Mouse (Mus musculus) testis, postnatal 10 days (tissue): Measurements from ENCODE around the gene BC004004.
"Not testable (repeated sequence)": the region's sequence is repeated elsewhere in the genome, so short reads cannot be mapped to it uniquely, and the experiment has no call there.

Source experiments
- DNase-seq: peaks from one replicate; pipeline ENCODE4 v3.0.0; 2021; ENCODE audit warnings: low spot score

Gene BC004004

DNA sequence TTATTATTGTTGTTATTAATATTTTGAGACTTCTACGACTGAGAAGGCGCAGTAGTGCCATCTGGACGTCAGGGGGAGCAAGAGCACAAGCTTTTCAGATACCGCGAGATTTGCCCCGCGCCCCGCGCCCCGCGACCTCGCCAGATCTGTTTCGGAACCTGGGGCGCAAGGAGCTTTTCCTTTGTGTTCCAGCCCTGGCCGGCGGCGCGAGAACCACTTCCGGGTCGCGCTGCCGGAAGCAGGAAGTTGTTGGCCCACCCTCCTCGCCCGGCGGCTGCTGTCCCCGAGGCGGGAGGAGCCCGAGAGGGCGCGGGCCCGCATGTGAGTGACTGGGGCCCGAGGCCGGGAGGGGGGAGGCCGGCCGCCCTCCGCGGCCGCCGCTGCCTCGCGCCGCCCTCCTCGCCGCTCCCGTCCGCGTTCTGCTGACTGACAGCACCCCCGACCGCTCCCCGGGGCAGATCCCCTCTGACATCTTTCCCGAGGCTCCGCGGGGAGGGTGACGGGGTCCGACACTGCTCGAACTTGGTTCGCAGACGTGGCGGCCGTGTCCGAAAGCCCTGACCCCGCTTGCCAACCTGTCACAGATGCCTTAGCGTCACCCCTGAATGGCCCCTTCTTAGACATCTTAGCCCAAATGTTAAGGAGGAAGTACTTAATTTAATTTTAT, at the start of gene BC004004:
Gene BC004004, plus strand, starts transcription at position 107 of the 667 bp plus-strand sequence.
- DNase-seq = peak; percentile 96

DNA sequence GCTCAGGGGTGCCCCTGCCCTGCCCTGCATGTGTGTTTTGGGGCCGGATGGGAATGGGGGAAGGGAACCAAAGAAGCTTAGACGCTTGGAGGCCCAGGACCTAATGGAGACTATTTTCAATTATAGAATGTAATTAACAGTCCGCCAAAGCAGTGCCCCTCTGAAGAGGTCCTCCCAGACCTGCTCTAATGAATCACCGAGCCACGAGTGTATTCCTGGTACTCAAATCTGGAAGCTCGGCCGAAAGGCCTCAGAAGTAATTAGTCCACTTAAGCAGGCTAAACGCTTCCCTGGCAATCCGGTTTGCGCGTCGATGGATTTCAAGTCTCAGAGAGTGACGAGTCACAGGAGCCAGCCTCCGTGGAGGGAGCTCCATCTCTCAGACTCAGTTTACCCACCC, 48.0 kb upstream of the BC004004 start:
- no peak for DNase-seq

DNA sequence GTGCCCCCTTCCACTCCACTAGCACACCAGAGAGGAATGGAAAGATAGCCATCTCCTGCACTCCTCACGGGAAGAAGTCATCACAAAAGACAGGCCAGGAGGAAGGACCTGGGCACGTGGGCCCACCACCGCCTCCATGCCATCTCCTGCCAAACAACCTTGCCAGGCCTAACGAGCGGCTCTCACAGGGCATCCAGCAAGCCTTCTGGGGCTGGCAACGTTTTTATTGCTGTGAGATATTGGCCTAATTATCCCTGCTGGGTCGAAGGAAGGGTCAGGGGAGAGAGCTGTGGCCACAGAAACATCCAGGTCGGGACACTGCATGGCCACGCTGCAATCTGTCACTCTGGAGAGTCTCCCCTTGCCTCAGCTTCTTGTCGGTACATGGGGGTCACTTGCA, 37.5 kb upstream of the BC004004 start:
- DNase-seq = no peak

DNA sequence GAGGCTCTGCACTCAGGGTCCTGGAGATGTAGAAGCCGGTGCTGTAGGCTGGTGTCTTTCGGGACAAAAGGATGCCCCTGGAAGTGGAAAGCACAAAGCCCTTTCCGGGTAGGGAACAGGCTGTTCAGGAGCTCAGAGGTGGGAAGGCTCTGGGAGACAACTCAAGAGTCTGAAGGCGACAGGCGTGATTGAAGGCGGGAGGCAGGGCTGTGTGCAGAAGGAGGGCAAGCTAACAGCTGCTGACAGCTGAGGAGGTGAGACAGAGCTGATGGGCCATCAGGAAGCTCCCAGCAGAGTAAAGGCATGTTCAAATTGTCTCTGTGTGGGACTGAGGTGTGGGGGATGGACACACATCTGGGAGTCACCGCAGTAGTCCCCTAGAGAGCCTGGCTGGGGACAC, 32.5 kb upstream of the BC004004 start:
- no peak for DNase-seq

DNA sequence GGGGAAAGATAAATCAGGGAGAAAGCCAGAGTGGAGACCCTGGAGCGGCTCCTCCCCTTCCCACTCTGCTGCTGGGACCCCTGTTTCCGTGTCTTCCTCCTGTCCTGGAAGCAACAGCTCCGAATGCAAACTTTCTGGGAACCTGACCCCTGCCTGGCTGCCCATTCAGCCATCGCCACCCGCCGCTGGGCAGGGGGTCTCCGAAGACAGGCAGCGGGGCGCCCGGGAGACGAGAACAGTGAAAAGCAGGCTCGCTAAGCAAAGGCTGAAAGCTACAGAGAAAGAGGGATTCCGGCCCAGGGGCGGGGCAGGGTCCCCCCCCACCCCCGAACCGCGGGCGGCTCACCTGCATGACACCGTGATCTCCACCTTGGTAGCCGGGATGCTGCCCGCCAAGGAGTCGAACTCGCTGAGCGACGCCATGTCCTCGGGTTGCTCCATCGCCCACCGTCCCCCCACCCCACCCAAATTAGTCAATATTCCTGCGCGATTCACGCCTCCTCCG, 31.3 kb upstream of the BC004004 start:
- no peak for DNase-seq

DNA sequence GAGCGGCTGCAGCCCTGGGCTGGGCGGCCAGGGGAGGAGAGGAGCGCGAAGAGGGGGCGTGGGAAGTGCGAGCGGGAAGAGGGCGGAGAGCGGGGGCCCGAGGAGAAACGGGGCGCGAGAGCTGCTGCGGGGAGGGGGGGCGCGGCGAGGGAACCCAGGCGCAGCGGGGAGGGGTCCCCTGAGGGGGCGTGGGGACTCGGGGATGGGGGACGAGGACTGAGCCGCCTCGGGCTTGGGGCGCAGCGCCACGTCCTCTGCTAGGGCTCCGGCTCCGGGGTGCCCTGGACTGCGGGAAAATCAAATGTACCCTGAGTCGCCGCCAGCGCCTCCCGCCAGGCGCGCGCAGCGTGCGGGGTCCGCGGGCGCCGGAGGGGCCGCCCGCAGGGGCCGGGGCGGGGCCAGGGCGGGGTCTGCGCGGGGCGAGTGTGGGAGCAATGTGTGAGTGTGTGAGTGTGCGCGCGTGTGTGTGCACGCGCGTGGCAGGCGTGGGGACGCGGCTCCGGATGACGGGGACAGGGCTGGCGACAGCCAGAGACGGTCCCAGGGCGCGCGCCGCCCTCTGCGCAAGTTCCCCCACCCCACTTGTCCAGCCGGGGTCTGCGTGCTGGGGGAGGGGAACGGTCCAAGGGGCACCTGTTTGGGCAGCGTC, 30.7 kb upstream of the BC004004 start, which contains the start of gene Cpne5:
Gene Cpne5, minus strand, starts transcription at position 396 of the 649 bp plus-strand sequence.
- DNase-seq = no peak

DNA sequence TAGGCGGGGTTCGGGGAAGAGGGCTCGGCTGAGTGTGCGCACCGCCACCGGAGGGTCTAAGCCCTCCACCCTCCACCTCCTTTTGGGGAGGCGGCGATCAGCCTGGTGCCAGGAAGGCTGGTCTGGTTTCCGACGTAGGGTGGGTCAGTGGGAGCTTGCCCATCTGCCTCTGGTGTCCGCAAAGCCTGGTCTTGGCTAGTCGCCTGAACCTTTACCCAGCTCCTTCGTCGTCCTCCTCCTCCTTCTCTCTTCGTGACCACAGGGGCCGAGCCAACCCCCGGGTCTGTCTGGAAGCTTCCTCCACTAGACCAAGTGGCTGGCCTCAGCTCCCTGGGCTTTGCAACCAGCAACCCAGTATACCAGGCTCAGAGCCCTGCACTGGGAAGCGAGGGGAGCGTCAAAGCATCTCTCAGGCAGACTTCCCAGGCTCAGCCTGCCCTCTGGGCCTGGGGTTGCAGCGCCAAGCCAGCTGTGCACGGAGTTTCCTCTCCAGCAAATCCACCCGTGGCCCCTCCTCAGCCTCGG, 30.1 kb upstream of the BC004004 start:
- no peak for DNase-seq

DNA sequence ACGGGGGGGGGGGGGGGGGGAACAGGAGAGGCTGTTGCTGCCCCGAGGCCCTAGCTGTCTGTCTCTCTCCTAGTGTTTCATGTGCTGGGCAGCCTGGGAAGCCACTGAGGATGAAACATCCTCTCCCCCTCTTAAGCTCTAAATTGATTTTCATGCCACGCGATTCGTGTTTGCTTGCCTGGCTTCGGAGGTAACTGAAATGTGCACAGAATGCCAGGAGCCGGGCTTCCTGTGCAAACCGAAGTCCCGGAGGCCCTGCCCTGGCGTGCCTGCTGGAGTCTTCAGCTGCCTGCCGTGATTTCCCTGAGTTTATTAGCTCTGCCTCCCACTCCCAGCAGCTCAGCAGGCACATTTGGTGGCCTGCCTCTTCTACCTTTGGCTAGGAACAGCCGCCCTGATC, 23.7 kb upstream of the BC004004 start:
- no peak for DNase-seq

DNA sequence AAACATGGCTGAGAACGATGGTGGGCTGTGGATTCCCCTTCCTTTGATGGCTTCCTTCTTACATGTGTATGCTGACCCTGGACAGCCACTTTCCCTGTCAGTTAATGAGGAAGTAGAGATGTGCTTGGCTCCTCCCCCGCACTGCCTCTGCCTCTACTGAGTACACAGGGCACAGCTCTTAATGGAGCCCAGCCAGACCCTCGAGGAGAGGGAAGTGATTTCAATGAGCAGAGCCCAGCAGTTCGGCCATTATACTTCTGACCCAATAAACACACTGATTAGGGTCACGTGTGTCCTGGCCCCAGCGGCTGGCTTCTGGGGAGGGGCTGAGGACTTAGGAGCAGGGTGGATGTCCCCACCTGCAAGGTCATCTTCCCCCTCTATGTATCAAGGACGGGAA, 22.9 kb upstream of the BC004004 start:
- peak; percentile 61 for DNase-seq

DNA sequence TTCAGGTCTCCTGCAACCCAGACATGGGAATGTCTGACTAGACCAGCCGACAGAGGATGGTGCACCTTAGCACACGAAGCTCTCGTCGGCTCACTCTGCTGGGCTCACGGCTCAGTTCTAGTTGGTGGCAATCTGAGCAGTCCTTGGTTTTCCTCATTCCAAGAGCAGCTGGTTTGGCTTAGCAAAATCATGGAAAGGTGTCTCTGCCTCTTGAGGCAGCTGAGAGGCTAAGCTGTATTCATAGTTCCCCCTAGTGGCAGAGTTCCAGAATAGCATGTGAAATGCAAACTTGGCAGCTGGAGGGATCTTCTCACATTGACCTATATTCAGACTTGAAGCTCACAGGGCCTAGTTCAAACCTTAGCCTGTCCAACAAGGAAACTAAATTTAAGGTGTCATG, 22.0 kb upstream of the BC004004 start:
- no peak for DNase-seq

DNA sequence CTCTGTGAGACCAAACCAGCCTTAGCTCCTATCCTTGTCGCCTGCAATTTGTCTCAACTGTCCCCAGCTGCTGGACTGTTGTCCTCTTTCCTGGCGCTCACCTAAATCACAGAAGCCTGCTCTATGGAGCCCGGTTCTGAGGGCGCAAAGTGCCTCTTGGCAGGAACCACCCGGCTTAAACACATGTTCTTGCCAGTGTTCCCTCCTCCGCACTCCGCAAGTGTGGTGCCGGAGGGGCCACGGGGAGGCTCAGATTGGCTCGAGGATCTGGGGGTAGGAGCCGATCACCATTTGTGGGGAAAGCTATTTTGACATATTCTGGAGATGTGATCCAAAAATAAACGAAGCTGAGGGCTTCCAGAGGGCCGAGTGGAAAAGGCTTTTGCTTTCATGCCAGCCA, 20.7 kb upstream of the BC004004 start:
- DNase-seq = no peak

DNA sequence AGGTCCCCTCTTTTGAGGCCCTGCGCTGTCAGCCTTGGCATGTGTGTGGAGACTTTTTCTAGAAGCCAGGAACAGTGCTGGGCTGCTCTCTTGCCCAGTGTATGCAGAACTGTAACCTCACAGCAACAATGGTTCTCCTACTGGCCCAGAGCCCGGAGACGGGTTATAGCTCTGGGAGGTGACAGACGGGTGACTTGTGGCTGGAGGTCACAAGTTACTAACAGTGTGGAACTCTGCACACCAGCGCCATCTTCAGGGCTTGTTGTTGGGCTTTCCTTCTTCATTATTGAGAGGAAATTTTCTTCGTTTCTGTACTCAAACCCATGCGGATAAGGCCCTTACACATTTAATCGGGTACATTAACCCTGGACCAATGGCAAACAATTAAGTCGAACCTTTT, 19.1 kb upstream of the BC004004 start:
- peak; percentile 82 for DNase-seq

DNA sequence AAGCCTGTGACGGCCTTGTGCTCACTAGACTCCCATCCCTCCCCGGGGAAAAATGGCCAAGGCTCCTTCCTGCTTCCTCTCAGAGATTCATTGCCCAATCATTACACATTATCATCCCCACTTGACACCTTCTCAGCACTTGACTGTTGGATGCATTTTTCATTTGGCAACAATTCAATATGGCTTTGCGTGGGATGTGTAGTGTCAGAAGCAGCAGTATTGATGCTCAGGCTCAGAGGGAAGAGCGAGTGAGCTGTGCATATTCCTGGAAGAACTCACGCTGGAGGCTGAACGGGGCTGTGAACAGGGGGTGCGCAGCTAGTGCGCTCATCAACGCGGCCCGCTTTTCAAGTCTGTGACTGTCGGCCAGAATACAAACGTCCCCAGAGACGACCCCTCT, 17.6 kb upstream of the BC004004 start:
- DNase-seq = not testable (repeated sequence)

DNA sequence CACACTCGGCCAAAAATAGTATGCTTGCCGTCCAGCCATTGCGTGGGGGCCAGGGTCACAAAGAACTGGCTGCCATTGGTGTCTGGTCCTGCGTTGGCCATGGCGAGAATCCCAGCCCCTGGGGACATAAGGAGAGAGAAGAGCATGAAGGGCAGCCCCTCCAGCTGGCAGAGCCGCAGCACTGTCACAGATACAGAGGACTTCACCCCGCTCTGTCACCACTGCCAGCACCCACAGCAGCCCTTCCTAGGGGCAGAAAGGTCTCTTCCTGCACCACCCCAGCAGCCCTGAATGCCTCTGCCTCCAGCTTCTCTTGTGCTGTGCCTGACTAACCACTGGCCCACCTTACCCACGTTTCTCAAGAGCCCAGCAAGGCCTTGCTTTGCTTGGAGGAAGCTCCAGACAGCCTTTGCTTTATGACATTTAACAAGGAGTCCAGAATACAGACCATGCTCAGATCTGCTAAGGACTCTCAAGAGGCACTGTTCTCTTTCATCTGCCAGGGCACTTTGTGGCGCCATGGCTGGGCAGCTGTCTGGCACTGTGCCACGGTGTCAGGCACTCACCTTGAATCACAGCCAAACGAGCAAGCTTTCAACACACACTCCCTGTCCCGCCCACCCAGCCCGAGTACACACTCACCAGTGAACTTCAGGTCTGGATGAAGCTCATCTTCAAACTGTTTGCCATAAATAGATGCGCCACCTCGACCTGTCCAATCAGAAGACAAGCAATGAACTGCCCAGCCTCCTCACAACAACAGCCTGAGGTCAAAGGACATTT, 16.8 kb upstream of the BC004004 start:
- peak; percentile 84 for DNase-seq

DNA sequence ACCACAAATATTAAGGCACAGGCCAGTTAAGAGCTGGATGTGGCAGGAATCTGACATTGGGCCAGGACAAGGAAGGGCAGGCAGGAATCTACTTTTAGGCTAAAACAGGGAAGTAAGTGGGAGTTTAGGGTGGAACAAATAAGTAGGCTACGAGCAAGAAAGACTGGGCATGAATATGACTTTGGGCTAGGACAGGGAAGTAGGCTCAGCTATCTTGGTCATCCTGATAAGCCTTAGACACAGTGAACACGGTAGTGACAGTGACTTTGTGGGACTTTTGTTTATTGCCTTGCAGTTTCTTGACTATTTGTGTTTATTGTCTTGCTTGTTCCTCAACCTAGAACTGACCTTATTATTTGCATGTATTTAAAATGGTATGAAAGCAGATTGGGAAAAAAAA, 15.4 kb upstream of the BC004004 start:
- DNase-seq = no peak

DNA sequence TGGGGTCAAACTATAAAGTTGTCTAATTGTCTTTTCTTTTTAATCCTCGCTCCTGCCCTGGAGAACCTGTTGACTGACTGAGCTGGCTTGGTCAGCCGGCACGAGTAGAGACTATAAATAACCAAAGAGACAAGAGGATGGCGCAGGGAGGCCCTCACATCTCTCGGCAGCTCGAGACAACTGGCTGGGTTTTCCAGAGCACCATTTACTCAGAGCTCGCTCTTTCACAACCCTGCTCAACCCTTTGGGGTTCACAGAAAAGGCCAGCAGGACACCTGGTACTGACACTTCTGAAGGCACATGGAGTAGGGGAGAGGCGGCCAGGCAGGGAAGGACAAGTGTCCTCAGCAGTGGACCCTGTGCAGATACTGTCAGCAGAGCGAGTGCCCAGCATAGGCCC, 14.9 kb upstream of the BC004004 start:
- DNase-seq = no peak

DNA sequence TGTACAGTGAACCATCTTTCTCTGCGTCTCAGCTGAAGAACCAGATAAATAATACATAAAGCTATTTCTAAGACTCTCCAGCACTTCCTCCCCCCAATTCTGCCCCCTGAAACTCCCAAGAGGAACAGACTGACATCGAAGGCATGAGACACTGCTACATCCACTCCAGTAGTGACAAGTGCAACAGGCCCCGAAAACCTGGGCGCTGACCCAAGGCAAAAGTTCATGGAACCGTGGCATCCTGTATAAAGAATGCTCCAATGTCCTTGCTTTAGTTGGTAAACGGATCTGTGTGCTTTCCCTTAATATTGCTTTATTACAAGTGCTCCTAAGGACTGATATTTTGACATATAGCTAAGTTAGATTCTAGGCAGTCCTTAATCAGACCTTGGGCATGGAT, 13.8 kb upstream of the BC004004 start:
- DNase-seq = not testable (repeated sequence)

DNA sequence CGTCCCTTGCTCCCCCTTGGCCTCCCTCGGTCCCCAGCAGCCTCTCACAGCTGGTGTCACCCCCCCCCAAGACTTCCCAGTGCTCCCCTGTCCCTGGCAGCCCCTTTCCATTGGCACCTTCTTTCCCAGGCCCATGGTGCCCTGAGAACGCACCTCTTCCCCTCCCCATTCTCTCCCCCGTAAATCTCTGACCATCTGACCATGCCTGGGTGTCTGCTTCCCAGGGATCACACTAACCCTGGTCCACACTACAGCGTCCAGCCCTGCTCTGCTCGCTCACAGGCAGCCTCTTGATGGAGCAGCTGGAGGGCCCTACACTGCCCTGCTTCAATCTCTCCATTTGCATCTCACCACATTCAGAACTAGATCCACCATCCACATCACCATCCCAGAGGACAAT, 12.1 kb upstream of the BC004004 start:
- DNase-seq = no peak

DNA sequence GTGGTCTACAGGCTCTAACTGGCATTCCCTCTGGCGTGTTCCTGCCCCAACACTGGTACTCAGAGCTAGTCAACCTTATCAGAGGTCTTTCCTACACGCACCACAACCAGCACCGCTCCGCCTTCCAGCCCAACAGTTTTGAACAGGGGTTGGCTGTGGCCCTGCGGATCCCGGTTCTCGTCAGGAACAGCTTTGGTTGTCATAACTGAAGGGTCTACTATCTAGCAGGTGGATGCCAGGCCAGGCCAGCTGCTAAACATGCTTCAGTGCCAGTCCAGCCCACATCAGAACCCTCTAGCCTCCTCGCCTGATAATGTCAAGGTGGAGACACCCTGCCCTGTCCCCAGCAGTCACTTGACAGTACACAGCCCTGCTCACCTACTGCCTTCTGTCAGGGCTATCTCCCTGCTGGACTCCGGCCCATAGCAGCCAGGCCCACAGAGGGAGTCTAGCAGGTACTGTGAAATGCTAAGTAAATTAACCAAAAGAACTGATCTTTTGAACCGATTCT, 11.5 kb upstream of the BC004004 start:
- DNase-seq = no peak

DNA sequence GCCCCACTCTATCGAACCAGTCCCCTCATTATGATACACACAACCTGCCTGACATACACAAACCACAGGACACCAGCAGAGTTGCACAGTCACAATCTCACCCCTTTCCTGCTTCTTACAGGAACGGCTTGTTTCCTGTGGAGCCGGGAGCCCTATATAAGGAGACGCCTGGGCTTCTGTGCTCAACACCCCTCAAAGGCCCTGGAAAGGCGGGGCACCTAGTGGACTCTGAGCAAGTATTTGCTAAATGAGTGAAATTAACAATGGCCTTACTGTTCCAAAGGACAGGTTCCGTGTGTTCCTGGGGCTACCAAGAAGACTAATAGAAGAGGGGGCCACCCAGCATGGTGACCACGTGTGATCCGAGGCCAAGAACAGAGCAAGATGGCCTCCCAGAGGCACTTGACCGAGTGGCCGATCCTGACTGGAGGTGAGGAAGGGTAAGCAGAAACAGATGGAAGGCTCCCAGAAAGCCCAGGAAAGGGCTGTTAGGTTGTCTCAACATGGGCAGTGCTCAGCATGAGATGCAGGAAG, 10.5 kb upstream of the BC004004 start:
- DNase-seq = no peak

DNA sequence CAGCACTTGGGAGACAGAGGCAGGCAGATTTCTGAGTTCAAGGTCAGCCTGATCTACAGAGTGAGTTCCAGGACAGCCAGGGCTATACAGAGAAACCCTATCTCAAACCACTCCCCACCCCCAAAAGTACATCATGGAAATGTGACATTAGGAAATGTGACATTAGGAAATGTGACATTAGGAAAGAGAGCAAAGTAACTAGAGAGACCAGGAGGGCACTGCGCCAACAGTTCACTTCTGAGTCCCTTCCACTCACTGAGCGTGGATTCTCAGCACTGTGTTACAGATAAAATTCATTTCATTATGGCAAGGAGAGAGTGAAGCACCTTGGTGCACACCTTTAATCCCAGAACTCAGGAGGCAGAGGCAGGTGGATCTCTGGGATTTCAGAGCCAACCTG, 9.7 kb upstream of the BC004004 start:
- no peak for DNase-seq

DNA sequence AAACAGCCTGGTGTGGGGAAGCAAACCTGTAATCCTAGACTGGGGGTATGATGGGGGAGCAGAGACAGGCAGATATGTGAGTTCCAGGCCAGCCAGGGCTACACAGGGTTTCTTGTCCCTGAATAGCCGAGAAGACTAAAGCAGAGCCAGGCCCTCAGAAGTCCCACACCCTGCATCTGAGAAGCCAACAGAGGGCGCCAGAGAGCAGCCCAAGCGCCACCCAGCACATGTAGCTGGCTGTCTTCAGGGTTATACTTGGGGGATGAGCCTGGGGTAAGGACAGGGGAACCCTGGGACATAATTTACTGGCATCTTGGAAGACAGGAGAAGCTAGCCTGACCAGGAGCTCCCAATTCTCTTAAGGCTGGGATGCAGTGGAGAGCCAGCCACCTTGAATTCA, 9.1 kb upstream of the BC004004 start:
- peak; percentile 89 for DNase-seq
